Mouse (Mus musculus): ENCODE results near the gene Aip. TPM values are rescaled to one million over a fixed set of nuclear protein-coding genes. Genes with fewer than 3 reads are reported as not detected.

Gene Aip
- polyA plus RNA-seq, 1 experiment from 2014 or later = 94.5 TPM

DNA sequence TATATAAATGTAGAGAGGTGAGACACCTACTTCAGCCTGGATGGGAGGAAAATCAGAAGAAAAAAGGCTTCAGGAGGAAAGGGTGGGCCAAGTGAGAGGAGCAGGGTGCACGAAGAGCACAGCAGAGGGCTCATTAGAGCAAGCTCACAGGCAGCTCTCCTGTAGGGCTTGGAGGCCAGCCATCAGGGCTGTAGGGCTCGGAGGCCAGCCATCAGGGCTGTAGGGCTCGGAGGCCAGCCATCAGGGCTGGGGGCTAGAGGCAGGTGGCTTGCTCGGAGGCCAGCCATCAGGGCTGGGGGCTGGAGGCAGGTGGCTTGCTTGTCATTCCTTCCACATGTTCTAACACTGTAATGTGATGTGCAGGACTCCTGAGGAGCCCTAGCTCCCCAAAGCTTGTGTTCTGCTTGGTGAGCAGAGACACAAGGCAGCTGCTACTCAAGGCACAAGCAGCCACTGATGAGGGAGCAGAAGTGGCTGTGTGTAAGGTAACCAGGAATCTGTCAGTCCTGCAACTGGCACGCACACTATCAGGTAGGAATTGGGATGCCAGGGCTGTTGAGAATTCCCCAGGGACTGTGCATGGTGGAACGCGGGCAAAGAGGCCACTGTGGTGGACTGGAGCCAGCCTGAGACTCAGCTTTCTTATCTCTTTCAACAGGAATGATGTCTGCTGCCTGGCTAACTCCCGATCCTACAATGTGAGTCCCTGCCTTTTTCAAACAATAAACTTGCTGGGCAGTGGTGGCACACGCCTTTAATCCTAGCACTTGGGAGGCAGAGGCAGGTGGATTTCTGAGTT is 41.2 kb upstream of the Aip start:
- WGBS = 62% methylated on average over 9 of the region's 9 CpGs
- H3K36me3 ChIP-seq (ENCODE audit: insufficient read depth) = no peaks in the 10 kb centered on the region
- H3K9me3 ChIP-seq (ENCODE audit: low read depth, low read length) = no peaks in the 10 kb centered on the region
- ATAC-seq (ENCODE audit: insufficient read depth) = no peak
- H3K4me3 ChIP-seq (ENCODE audit: low read depth, low read length) = no peak overlapping the region
- TF ChIP-seq CTCF (IDR thresholded peaks at IDR 0.05; ENCODE audit: low read depth) = no peak
- H3K4me2 ChIP-seq = no peak overlapping the region
- peaks cover 5% of the 10 kb centered on the region; the same call in 1 of the 2 replicates for H3K4me1 ChIP-seq (ENCODE audit: insufficient read depth)
- no peak for DNase-seq
- no peak overlapping the region for H3K27ac ChIP-seq (ENCODE audit: low read depth)
- H3K27me3 ChIP-seq (ENCODE audit: insufficient read depth, low read length) = no peaks in the 10 kb centered on the region
- no peak overlapping the region for H3K9ac ChIP-seq

DNA sequence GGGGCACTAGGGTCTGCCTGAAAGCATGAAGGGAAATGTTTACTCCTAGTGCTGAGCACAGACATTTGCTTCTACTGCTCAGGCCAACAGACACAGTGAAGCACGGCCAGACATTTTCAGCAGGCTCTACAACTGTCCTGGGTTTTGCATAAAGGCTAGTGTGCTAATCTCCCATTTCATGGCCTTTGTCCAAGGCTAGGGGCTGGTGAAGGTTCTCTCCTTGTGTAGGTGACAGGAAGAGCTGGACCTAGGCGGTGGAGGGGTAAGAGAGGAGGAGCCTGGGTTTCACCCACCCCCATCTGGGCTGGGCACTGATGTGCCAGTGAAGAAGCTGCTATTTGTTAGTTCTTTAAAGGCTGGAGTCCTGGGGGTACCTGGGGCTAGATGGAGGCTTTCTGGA is 39.1 kb upstream of the Aip start:
- Histone ChIP-seq H3K9ac (no peak overlapping the region), H3K4me3 (ENCODE audit: low read depth, low read length) (no peak overlapping the region), H3K4me2 (no peak overlapping the region), H3K27ac (ENCODE audit: low read depth) (no peak overlapping the region), H3K36me3 (ENCODE audit: insufficient read depth) (peaks cover 15% of the 10 kb centered on the region; the same call in 1 of the 2 replicates), H3K9me3 (ENCODE audit: low read depth, low read length) (no peaks in the 10 kb centered on the region), H3K27me3 (ENCODE audit: insufficient read depth, low read length) (no peaks in the 10 kb centered on the region), H3K4me1 (ENCODE audit: insufficient read depth) (peaks cover 5% of the 10 kb centered on the region; the same call in 1 of the 2 replicates)
- no peak for TF ChIP-seq CTCF (IDR thresholded peaks at IDR 0.05; ENCODE audit: low read depth)
- ATAC-seq (ENCODE audit: insufficient read depth) (no peak), DNase-seq (no peak)
- 73% methylated on average over 2 of the region's 2 CpGs for WGBS

DNA sequence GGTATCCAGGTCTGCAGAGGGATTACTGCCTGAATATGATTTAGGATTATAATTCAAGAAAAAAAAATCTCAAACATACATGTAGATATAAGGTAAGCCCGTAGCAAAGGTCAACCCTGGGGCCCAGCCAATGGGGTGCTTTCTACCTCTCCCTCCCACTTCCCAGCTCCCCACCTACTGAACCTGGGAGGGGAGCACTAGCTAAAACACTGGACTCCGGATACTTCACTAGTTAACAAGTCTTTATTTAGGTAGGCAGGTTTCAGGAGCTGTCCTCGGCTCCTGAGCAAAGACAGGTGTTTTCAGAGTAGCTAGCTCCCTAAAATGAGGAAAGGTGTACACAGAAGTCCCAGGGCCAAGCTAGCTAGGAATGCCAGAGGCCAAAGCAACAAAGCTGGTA is 38.4 kb upstream of the Aip start:
- Histone ChIP-seq H3K36me3 (ENCODE audit: insufficient read depth) (peaks cover 22% of the 10 kb centered on the region), H3K4me3 (ENCODE audit: low read depth, low read length) (no peak overlapping the region), H3K9me3 (ENCODE audit: low read depth, low read length) (no peaks in the 10 kb centered on the region), H3K4me1 (ENCODE audit: insufficient read depth) (peaks cover 5% of the 10 kb centered on the region; the same call in 1 of the 2 replicates), H3K27me3 (ENCODE audit: insufficient read depth, low read length) (no peaks in the 10 kb centered on the region), H3K27ac (ENCODE audit: low read depth) (no peak overlapping the region), H3K4me2 (peak overlapping the region; percentile 82; the same call in 1 of the 2 replicates), H3K9ac (no peak overlapping the region)
- DNase-seq = no peak
- TF ChIP-seq CTCF (IDR thresholded peaks at IDR 0.05; ENCODE audit: low read depth) = no peak
- no peak for ATAC-seq (ENCODE audit: insufficient read depth)
- WGBS = 72% methylated on average over 3 of the region's 3 CpGs

DNA sequence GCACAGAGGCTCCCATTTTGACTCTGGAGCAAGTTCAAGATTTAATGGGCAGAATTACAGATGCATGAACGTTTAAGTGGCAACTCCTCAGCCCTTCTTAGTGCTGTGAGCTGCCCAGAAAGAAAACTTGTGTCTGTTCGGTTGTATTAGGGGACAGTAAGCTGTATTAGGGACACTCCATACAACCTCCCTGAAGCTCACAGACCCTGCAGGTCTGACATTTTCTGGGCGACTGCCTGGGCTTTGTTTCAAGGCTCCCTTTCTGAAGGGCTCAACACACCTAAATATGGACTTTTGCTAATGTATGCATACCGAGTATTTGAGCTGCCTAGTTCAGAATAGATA is 37.9 kb upstream of the Aip start:
- peak overlapping the region; percentile 71 for H3K27ac ChIP-seq (ENCODE audit: low read depth)
- no peak for ATAC-seq (ENCODE audit: insufficient read depth)
- TF ChIP-seq CTCF (IDR thresholded peaks at IDR 0.05; ENCODE audit: low read depth) = no peak
- peaks cover 5% of the 10 kb centered on the region; the same call in 1 of the 2 replicates for H3K4me1 ChIP-seq (ENCODE audit: insufficient read depth)
- H3K27me3 ChIP-seq (ENCODE audit: insufficient read depth, low read length) = no peaks in the 10 kb centered on the region
- peaks cover 28% of the 10 kb centered on the region for H3K36me3 ChIP-seq (ENCODE audit: insufficient read depth)
- H3K4me2 ChIP-seq = peak overlapping the region; percentile 82
- H3K9ac ChIP-seq = peak overlapping the region; percentile 62
- H3K9me3 ChIP-seq (ENCODE audit: low read depth, low read length) = no peaks in the 10 kb centered on the region
- no peak for DNase-seq
- WGBS = 32% methylated on average over 4 of the region's 4 CpGs
- H3K4me3 ChIP-seq (ENCODE audit: low read depth, low read length) = peak overlapping the region; percentile 75

DNA sequence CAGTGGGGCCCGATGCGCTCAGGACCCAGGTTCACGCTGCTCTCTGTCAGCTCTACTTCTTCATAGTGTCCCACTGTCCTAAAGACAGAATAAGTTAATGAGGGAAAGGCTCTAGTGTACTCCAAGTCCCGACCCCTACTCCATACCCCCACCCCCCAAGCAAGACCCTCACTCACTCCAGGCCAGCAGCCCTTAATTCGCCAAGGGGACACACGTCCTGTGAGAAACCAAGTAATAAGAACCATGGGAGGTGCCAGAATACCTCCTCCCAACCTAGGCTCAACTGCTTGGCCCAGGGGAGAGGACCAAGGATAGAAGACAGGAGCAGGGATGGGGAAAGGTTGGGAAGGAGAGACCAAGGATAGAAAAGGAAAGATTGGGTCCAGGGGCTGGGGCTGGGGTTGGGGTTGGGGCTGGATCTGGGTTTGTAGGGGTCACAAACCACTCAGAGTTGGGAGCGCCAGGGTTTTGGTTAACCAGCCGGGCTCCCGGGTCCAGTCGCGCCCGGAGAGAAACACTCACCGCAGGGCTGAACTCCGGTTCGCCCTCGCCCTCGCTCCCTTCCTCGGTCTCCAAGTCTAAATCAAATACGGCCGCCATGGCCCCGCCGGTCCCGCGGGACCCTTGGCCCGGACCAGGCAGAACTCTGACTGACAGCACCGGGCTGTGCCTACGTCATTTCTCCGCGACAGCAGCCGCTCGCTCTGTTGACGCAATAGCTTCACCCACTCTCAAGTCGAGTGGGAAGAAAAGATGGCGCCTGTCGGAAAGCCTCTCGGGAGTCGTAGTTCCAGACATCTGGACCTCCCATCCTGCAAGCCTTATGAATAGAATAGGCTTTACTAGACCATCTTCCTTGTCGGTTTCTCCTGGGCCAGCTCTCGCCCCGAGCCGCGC is 37.2 kb upstream of the Aip start, which contains the start of gene Rps6kb2:
Gene Rps6kb2 (minus strand): TSS at position 709 of the 897 bp plus-strand sequence.
- TF ChIP-seq CTCF (IDR thresholded peaks at IDR 0.05; ENCODE audit: low read depth) = no peak
- Histone ChIP-seq H3K4me3 (ENCODE audit: low read depth, low read length) (peak within 1 kb of the TSS; percentile 75), H3K9ac (peak within 1 kb of the TSS; percentile 62), H3K27me3 (ENCODE audit: insufficient read depth, low read length) (no peaks in the 10 kb centered on the region), H3K36me3 (ENCODE audit: insufficient read depth) (peaks cover 34% of the 10 kb centered on the region), H3K4me2 (peak within 1 kb of the TSS; percentile 82), H3K27ac (ENCODE audit: low read depth) (peak within 1 kb of the TSS; percentile 71), H3K9me3 (ENCODE audit: low read depth, low read length) (no peaks in the 10 kb centered on the region), H3K4me1 (ENCODE audit: insufficient read depth) (peaks cover 5% of the 10 kb centered on the region; the same call in 1 of the 2 replicates)
- 6% methylated on average over 40 of the region's 42 CpGs for WGBS
- peak; percentile 90 for ATAC-seq (ENCODE audit: insufficient read depth)
- peak; percentile 99 for DNase-seq

DNA sequence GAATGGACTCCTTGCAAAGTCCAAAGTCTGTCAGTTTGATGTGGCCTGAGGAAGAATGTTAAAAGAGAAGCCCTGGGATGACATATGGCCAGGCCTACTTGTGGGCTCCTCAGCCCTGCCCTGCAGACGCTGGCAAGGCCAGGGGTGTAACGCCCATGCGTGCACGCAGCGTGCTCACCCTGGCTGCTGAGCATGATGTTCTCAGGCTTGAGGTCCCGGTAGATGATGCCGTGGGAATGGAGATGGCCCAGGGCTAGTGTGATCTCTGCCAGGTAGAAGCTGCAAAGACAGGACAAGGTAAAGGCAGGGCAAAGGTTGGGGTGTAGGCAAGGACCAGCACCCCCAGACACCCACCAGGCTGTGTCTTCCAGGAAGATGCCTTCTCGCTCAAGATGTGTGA is 33.4 kb upstream of the Aip start:
- DNase-seq (no peak), ATAC-seq (ENCODE audit: insufficient read depth) (no peak)
- Histone ChIP-seq H3K9me3 (ENCODE audit: low read depth, low read length) (no peaks in the 10 kb centered on the region), H3K36me3 (ENCODE audit: insufficient read depth) (peaks cover 42% of the 10 kb centered on the region), H3K27ac (ENCODE audit: low read depth) (no peak overlapping the region), H3K27me3 (ENCODE audit: insufficient read depth, low read length) (no peaks in the 10 kb centered on the region), H3K4me1 (ENCODE audit: insufficient read depth) (peaks cover 5% of the 10 kb centered on the region; the same call in 1 of the 2 replicates), H3K4me3 (ENCODE audit: low read depth, low read length) (no peak overlapping the region), H3K4me2 (no peak overlapping the region), H3K9ac (no peak overlapping the region)
- WGBS = 95% methylated on average over 8 of the region's 8 CpGs
- TF ChIP-seq CTCF (IDR thresholded peaks at IDR 0.05; ENCODE audit: low read depth) = no peak

DNA sequence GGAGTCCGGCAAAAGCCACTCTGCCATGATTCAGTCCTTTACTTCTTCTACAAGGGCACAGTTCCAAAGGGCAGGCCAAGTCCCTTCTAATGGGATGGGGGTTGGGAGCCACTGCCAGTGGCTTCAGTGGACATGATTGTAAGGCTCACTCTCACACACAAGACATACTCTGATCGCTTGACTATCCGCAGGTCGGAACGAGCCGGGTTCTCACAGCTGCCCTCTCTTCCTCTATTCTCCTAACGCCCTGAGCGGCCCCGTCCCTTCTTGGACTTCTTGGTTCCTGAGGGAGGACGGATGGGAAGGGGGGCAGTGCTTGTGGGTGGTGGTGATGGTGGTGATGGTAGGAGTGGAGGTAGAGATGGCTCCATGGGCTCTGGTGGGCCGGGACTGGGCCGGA is 31.1 kb upstream of the Aip start:
- H3K4me2 ChIP-seq = no peak overlapping the region
- no peak for DNase-seq
- H3K4me1 ChIP-seq (ENCODE audit: insufficient read depth) = no peaks in the 10 kb centered on the region
- no peak for TF ChIP-seq CTCF (IDR thresholded peaks at IDR 0.05; ENCODE audit: low read depth)
- peaks cover 52% of the 10 kb centered on the region for H3K36me3 ChIP-seq (ENCODE audit: insufficient read depth)
- no peaks in the 10 kb centered on the region for H3K27me3 ChIP-seq (ENCODE audit: insufficient read depth, low read length)
- 91% methylated on average over 12 of the region's 12 CpGs for WGBS
- no peak overlapping the region for H3K27ac ChIP-seq (ENCODE audit: low read depth)
- no peak for ATAC-seq (ENCODE audit: insufficient read depth)
- no peak overlapping the region for H3K4me3 ChIP-seq (ENCODE audit: low read depth, low read length)
- no peak overlapping the region for H3K9ac ChIP-seq
- H3K9me3 ChIP-seq (ENCODE audit: low read depth, low read length) = no peaks in the 10 kb centered on the region

Measured in lung, embryonic 14.5 days (tissue).